Mouse (Mus musculus) olfactory bulb, adult 2 months (tissue): ENCODE results near the gene Rnf11.

Experiments used
- CTCF ChIP-seq: fragments of 200-500 bp; IDR thresholded peaks from 2 replicates; pipeline ENCODE4 v1.5.1; 2012; ENCODE audit warnings: low read depth, mild to moderate bottlenecking, low read length, moderate library complexity; ENCODE audit not compliant: insufficient read depth
- POLR2A ChIP-seq: fragments of 200-500 bp; IDR thresholded peaks from 2 replicates; pipeline ENCODE4 v1.6.1; 2012; ENCODE audit warnings: mild to moderate bottlenecking, low read depth, low read length, moderate library complexity; ENCODE audit not compliant: insufficient read depth

GRCm38 (mm10) chr4:109475577-109476553, 8.7 kb downstream of the Rnf11 start:
- 0 out of 2 replicates have a peak, but pooled peaks have one; percentile 8 for TF ChIP-seq CTCF
- no peak for TF ChIP-seq POLR2A
